Mouse (Mus musculus): Measurements from ENCODE around the gene Jak3. TPM values are rescaled to one million over a fixed set of nuclear protein-coding genes. Genes with fewer than 3 reads are reported as not detected.

Jak3 gene
- polyA plus RNA-seq, 2 experiments: 3.0 to 3.8 TPM

- Histone ChIP-seq H3K4me2 (ENCODE audit: low read depth) (peak overlapping the region; percentile 87), H3K4me1 (replicated peaks; ENCODE audit: control insufficient read depth in 2 of 2, insufficient read depth in 2 of 2, low read length in 1 of 2) (peaks cover 13 to 21% of the 10 kb centered on the region in 2 experiments), H3K9ac (replicated peaks) (peak overlapping the region; percentile 86; the same call in 1 of the 2 replicates), H3K9me3 (ENCODE audit: control insufficient read depth, low read length) (no peaks in the 10 kb centered on the region), H3K27me3 (ENCODE audit: control insufficient read depth, insufficient read depth, low read length) (peaks cover 9% of the 10 kb centered on the region), H3K36me3 (replicated peaks; ENCODE audit: control insufficient read depth, insufficient read depth, low read depth) (no peaks in the 10 kb centered on the region), H3K27ac (no peak overlapping the region), H3K4me3 (ENCODE audit: insufficient read depth in 1 of 2, low read depth in 2 of 2, low read length in 2 of 2) (peak overlapping the region; percentile 73 to 82; a peak in 3 of 4 replicates)
- no peak for ATAC-seq (ENCODE audit: insufficient read depth)
- WGBS (ENCODE audit: insufficient replicate concordance): 45% methylated on average over 9 of the region's 9 CpGs
- DNase-seq (ENCODE audit: low read depth in 3 of 3, low spot score in 3 of 3): no peak
- TF ChIP-seq CTCF (IDR thresholded peaks at IDR 0.05; ENCODE audit: low read depth) (no peak), EP300 (IDR thresholded peaks at IDR 0.05; ENCODE audit: low read depth) (no peak)
Observed at GRCm38 (mm10) chr8:71675456-71676019, 558 bp upstream of the Jak3 start.

GRCm38 (mm10) chr8:71676803-71677202 is 707 bp downstream of the Jak3 start:
- peak overlapping the region; percentile 86 for H3K9ac ChIP-seq (replicated peaks)
- no peak for DNase-seq (ENCODE audit: low read depth in 3 of 3, low spot score in 3 of 3)
- H3K4me1 ChIP-seq (replicated peaks; ENCODE audit: control insufficient read depth in 2 of 2, insufficient read depth in 2 of 2, low read length in 1 of 2): peaks cover 9 to 19% of the 10 kb centered on the region in 2 experiments
- TF ChIP-seq CTCF (IDR thresholded peaks at IDR 0.05; ENCODE audit: low read depth) (no peak), EP300 (IDR thresholded peaks at IDR 0.05; ENCODE audit: low read depth) (no peak)
- WGBS (ENCODE audit: insufficient replicate concordance): 38% methylated on average over 9 of the region's 9 CpGs
- H3K36me3 ChIP-seq (replicated peaks; ENCODE audit: control insufficient read depth, insufficient read depth, low read depth): no peaks in the 10 kb centered on the region
- no peaks in the 10 kb centered on the region for H3K9me3 ChIP-seq (ENCODE audit: control insufficient read depth, low read length)
- H3K4me2 ChIP-seq (ENCODE audit: low read depth): peak overlapping the region; percentile 87
- H3K27me3 ChIP-seq (ENCODE audit: control insufficient read depth, insufficient read depth, low read length): no peaks in the 10 kb centered on the region; the same call in 1 of the 2 replicates
- H3K27ac ChIP-seq: no peak overlapping the region
- no peak for ATAC-seq (ENCODE audit: insufficient read depth)
- peak overlapping the region; percentile 47 to 82 for H3K4me3 ChIP-seq (ENCODE audit: insufficient read depth in 1 of 2, low read depth in 2 of 2, low read length in 2 of 2)

DNA sequence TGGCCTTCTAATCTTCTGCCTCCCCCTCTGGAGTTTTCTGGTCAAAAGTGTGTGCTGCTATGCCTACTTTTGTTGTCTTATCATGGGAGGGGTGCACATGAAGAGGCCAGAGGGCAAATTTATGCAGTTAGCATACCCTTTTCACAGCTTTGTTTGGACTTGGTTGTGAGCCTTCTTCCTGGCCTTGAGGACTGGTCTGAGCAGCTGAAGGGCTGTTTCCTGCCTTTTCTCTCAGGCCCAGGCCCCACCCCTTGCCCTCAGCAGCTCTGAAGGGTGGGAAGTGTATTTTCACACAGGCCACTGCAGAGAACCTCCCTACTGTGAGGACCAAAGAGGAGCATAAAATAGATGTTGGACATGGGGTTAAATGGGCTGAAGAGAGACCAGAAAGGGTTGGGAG is 1.5 kb downstream of the Jak3 start:
- Histone ChIP-seq H3K9ac (replicated peaks) (no peak overlapping the region), H3K4me2 (ENCODE audit: low read depth) (peak overlapping the region; percentile 87), H3K27me3 (ENCODE audit: control insufficient read depth, insufficient read depth, low read length) (no peaks in the 10 kb centered on the region; the same call in none of the 2 replicates), H3K36me3 (replicated peaks; ENCODE audit: control insufficient read depth, insufficient read depth, low read depth) (no peaks in the 10 kb centered on the region), H3K27ac (no peak overlapping the region), H3K9me3 (ENCODE audit: control insufficient read depth, low read length) (no peaks in the 10 kb centered on the region), H3K4me3 (ENCODE audit: insufficient read depth in 1 of 2, low read depth in 2 of 2, low read length in 2 of 2) (no peak overlapping the region), H3K4me1 (replicated peaks; ENCODE audit: control insufficient read depth in 2 of 2, insufficient read depth in 2 of 2, low read length in 1 of 2) (peaks cover 9 to 17% of the 10 kb centered on the region in 2 experiments)
- DNase-seq (ENCODE audit: low read depth in 3 of 3, low spot score in 3 of 3) (no peak), ATAC-seq (ENCODE audit: insufficient read depth) (no peak)
- TF ChIP-seq EP300 (IDR thresholded peaks at IDR 0.05; ENCODE audit: low read depth): no peak
- TF ChIP-seq CTCF (IDR thresholded peaks at IDR 0.05; ENCODE audit: low read depth): no peak

- WGBS (ENCODE audit: insufficient replicate concordance): 62% methylated on average over 4 of the region's 4 CpGs
- H3K27me3 ChIP-seq (ENCODE audit: control insufficient read depth, insufficient read depth, low read length): no peaks in the 10 kb centered on the region; the same call in none of the 2 replicates
- H3K9ac ChIP-seq (replicated peaks): no peak overlapping the region
- TF ChIP-seq CTCF (IDR thresholded peaks at IDR 0.05; ENCODE audit: low read depth) (no peak), EP300 (IDR thresholded peaks at IDR 0.05; ENCODE audit: low read depth) (no peak)
- H3K9me3 ChIP-seq (ENCODE audit: control insufficient read depth, low read length): no peaks in the 10 kb centered on the region
- H3K4me3 ChIP-seq (ENCODE audit: insufficient read depth in 1 of 2, low read depth in 2 of 2, low read length in 2 of 2): no peak overlapping the region
- no peak for ATAC-seq (ENCODE audit: insufficient read depth)
- no peak overlapping the region for H3K4me2 ChIP-seq (ENCODE audit: low read depth)
- H3K4me1 ChIP-seq (replicated peaks; ENCODE audit: control insufficient read depth in 2 of 2, insufficient read depth in 2 of 2, low read length in 1 of 2): peaks cover 9 to 17% of the 10 kb centered on the region in 2 experiments
- H3K27ac ChIP-seq: no peak overlapping the region
- H3K36me3 ChIP-seq (replicated peaks; ENCODE audit: control insufficient read depth, insufficient read depth, low read depth): no peaks in the 10 kb centered on the region
- no peak for DNase-seq (ENCODE audit: low read depth in 3 of 3, low spot score in 3 of 3)
Observed at GRCm38 (mm10) chr8:71678216-71678615, 2.1 kb downstream of the Jak3 start.

- DNase-seq (ENCODE audit: low read depth in 3 of 3, low spot score in 3 of 3) (no peak), ATAC-seq (ENCODE audit: insufficient read depth) (no peak)
- H3K27me3 ChIP-seq (ENCODE audit: control insufficient read depth, insufficient read depth, low read length): no peaks in the 10 kb centered on the region; the same call in none of the 2 replicates
- H3K36me3 ChIP-seq (replicated peaks; ENCODE audit: control insufficient read depth, insufficient read depth, low read depth): no peaks in the 10 kb centered on the region
- TF ChIP-seq EP300 (IDR thresholded peaks at IDR 0.05; ENCODE audit: low read depth) (no peak), CTCF (IDR thresholded peaks at IDR 0.05; ENCODE audit: low read depth) (no peak)
- 74% methylated on average over 16 of the region's 16 CpGs for WGBS (ENCODE audit: insufficient replicate concordance)
- no peaks in the 10 kb centered on the region for H3K9me3 ChIP-seq (ENCODE audit: control insufficient read depth, low read length)
- no peak overlapping the region for H3K27ac ChIP-seq
- H3K4me2 ChIP-seq (ENCODE audit: low read depth): no peak overlapping the region; the same call in 1 of the 2 replicates
- H3K4me1 ChIP-seq (replicated peaks; ENCODE audit: control insufficient read depth in 2 of 2, insufficient read depth in 2 of 2, low read length in 1 of 2): peaks cover 9 to 17% of the 10 kb centered on the region in 2 experiments
- no peak overlapping the region for H3K4me3 ChIP-seq (ENCODE audit: insufficient read depth in 1 of 2, low read depth in 2 of 2, low read length in 2 of 2)
- no peak overlapping the region for H3K9ac ChIP-seq (replicated peaks)
Observed at GRCm38 (mm10) chr8:71679116-71679515, 3.0 kb downstream of the Jak3 start.
